Mouse (Mus musculus): ENCODE results near the gene Isoc2a. TPM values are rescaled to one million over a fixed set of nuclear protein-coding genes. Genes with fewer than 3 reads are reported as not detected.

Gene Isoc2a
- polyA plus RNA-seq, 1 experiment: 11.7 TPM

DNA sequence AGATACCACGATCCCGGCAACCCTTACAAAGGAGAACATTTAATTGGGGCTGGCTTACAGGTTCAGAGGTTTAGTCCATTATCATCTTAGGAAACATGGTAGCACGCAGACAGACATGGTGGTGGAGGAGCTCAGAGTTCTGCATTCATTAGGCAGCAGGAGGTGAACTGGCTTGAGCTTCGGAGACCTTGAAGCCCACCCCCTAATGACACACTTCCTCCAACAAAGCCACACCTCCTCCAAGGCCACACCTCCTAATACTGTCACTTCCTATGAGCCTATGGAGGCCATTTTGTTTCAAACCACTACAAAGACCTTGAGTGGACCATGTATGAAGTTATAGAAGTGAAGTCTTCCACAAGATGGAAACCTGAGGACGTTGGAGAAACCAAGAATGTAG, 35.3 kb downstream of the Isoc2a start:
- TF ChIP-seq CTCF (IDR thresholded peaks at IDR 0.05; ENCODE audit: extremely low read depth, insufficient read depth, low read length) (no peak), POLR2A (IDR thresholded peaks at IDR 0.05; ENCODE audit: extremely low read depth, insufficient read depth, low read length) (no peak)
- Histone ChIP-seq H3K4me1 (ENCODE audit: control insufficient read depth, insufficient read depth, low read length) (peaks cover 8% of the 10 kb centered on the region; the same call in 1 of the 2 replicates), H3K27ac (ENCODE audit: insufficient read depth, low read length) (no peak overlapping the region), H3K4me3 (ENCODE audit: insufficient read depth, low read length) (no peak overlapping the region)

DNA sequence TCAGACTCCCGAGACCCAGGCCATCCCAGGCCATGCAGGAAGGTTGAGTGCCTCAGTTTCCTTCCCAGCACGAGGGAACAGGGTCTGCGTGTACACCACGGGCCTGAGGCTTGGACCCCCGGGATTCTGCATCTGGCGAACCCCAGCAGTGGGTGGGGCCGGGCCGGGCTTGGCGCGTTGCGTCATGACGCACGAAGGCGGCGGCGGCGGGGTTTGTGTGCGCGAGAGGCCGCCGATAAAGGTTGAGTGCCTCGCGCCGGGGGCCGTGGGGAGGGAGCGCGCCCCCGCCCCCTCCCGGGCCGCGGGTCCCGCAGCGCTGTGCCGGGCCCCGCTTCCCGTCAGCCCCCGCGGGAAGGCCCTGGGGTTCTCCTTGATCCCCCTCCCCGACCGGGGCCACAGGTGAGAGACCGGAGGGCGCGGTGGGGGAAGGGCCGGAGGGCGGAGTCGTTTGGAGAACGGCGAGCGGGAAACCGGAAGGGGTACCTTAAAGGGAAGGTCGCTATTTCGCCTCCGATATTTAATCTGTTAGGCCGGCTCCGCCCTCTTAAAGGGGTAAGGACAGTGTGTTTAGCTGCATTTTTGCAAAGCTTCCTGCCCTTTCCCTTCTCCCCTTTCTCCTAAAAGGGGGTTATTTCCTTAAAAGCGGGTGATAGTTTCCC, 38.2 kb downstream of the Isoc2a start, which contains the start of gene Zfp628:
Gene Zfp628, plus strand, starts transcription at position 211 of the 659 bp plus-strand sequence.
- Histone ChIP-seq H3K4me3 (ENCODE audit: insufficient read depth, low read length) (peak within 1 kb of the TSS; percentile 84), H3K27ac (ENCODE audit: insufficient read depth, low read length) (peak within 1 kb of the TSS; percentile 88), H3K4me1 (ENCODE audit: control insufficient read depth, insufficient read depth, low read length) (peaks cover 8% of the 10 kb centered on the region; the same call in 1 of the 2 replicates)
- TF ChIP-seq POLR2A (IDR thresholded peaks at IDR 0.05; ENCODE audit: extremely low read depth, insufficient read depth, low read length): peak; percentile 88
- TF ChIP-seq CTCF (IDR thresholded peaks at IDR 0.05; ENCODE audit: extremely low read depth, insufficient read depth, low read length): no peak

DNA sequence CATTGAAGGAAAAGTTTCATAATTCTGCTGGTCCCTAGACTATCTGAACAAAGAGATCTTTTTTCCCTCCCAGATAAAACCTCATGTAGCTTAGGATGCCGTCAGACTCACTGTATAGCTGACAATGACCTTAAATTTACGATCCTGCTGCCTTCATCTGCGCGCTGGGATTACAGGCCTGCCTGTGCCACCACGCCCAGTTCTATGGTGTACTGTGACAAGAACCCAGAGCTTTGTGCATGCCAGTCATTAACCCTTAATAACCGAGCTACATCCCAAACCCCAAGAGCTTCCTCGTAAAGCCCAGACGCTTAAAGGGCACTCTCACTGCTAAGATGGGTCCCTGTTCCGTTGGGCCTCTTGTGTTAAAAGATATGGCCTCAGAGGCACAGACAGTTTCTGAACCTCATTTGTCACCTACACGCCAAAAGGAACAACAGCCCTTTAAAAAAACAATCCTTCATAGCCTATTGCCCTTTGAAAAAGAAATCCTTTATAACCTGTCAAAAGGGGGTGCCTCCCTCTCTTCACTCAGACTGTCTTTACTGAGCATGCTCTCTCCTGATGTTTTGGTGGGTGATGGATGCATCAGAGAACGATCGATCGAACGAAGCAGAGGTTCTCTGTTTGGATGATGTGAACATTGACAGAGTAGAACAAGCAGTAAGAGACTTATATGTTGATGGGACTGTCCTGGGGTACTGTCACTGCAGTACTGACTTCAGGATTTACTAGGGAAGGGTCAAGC, 38.9 kb downstream of the Isoc2a start:
- Histone ChIP-seq H3K27ac (ENCODE audit: insufficient read depth, low read length) (peak overlapping the region; percentile 73), H3K4me3 (ENCODE audit: insufficient read depth, low read length) (peak overlapping the region; percentile 84), H3K4me1 (ENCODE audit: control insufficient read depth, insufficient read depth, low read length) (peaks cover 8% of the 10 kb centered on the region; the same call in 1 of the 2 replicates)
- TF ChIP-seq POLR2A (IDR thresholded peaks at IDR 0.05; ENCODE audit: extremely low read depth, insufficient read depth, low read length) (0 out of 2 replicates have a peak, but pooled peaks have one; percentile 9), CTCF (IDR thresholded peaks at IDR 0.05; ENCODE audit: extremely low read depth, insufficient read depth, low read length) (no peak)

DNA sequence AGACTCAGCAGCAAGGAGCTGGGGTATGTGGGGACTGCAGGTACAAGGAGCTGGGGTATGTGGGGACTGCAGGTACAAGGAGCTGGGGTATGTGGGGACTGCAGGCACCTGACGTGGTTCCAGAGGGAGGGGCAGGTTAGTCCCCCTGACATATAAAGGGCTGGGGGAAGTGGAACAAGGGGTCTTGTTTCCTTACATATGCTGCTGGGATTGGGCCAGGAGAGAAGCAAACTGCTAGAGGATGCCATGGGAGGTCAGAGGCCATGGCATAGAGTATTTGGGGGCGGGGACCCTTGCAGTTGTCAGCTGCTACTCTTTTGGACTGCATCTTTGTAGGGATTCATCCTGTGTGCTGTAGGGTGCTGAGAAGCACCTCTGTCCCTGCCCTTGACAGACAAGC, 40.5 kb downstream of the Isoc2a start:
- H3K27ac ChIP-seq (ENCODE audit: insufficient read depth, low read length): no peak overlapping the region
- H3K4me1 ChIP-seq (ENCODE audit: control insufficient read depth, insufficient read depth, low read length): peaks cover 10% of the 10 kb centered on the region; the same call in 1 of the 2 replicates
- TF ChIP-seq POLR2A (IDR thresholded peaks at IDR 0.05; ENCODE audit: extremely low read depth, insufficient read depth, low read length) (no peak), CTCF (IDR thresholded peaks at IDR 0.05; ENCODE audit: extremely low read depth, insufficient read depth, low read length) (no peak)
- no peak overlapping the region for H3K4me3 ChIP-seq (ENCODE audit: insufficient read depth, low read length)

DNA sequence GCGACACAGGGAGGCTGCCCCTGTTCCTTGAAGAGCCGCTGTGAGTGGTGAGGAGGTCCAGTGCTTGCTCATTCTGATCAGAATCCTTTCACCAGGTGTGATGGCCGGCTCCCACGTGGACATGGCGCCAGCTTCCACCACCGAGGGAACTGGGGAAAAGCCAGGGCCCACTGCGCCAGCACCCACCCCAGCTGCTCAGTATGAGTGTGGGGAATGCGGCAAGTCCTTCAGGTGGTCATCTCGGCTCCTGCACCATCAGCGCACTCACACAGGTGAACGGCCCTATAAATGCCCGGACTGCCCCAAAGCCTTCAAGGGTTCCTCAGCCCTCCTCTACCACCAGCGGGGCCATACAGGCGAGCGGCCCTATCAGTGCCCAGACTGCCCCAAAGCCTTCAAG, 41.7 kb downstream of the Isoc2a start:
- TF ChIP-seq CTCF (IDR thresholded peaks at IDR 0.05; ENCODE audit: extremely low read depth, insufficient read depth, low read length) (no peak), POLR2A (IDR thresholded peaks at IDR 0.05; ENCODE audit: extremely low read depth, insufficient read depth, low read length) (no peak)
- no peak overlapping the region for H3K27ac ChIP-seq (ENCODE audit: insufficient read depth, low read length)
- no peak overlapping the region for H3K4me3 ChIP-seq (ENCODE audit: insufficient read depth, low read length)
- peaks cover 10% of the 10 kb centered on the region; the same call in 1 of the 2 replicates for H3K4me1 ChIP-seq (ENCODE audit: control insufficient read depth, insufficient read depth, low read length)

DNA sequence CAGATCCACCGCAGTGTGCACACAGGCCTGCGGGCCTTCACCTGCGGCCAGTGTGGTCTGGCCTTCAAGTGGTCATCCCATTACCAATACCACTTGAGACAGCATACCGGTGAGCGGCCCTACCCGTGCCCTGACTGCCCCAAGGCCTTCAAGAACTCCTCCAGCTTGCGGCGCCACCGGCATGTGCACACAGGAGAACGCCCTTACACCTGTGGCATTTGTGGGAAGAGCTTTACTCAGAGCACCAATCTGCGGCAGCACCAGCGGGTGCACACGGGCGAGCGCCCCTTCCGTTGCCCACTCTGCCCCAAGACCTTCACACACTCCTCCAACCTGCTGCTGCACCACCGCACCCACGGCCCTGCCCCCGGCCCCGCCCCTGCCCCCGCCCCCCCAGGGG, 42.1 kb downstream of the Isoc2a start:
- no peak for TF ChIP-seq CTCF (IDR thresholded peaks at IDR 0.05; ENCODE audit: extremely low read depth, insufficient read depth, low read length)
- no peak for TF ChIP-seq POLR2A (IDR thresholded peaks at IDR 0.05; ENCODE audit: extremely low read depth, insufficient read depth, low read length)
- Histone ChIP-seq H3K27ac (ENCODE audit: insufficient read depth, low read length) (no peak overlapping the region), H3K4me1 (ENCODE audit: control insufficient read depth, insufficient read depth, low read length) (peaks cover 9% of the 10 kb centered on the region; the same call in 1 of the 2 replicates), H3K4me3 (ENCODE audit: insufficient read depth, low read length) (no peak overlapping the region)

DNA sequence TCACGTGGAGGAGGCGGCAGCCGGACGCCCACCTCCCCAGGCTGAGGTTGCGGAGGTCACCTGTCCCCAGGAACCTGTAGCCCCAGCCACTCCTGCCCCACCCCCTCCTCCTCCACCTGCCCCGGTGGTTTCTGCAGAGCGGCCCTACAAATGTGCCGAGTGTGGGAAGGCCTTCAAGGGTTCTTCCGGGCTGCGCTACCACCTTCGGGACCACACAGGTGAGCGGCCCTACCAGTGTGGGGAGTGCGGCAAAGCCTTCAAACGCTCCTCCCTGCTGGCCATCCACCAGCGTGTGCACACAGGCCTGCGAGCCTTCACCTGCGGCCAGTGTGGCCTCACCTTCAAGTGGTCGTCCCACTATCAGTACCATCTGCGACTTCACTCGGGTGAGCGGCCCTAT, 43.0 kb downstream of the Isoc2a start:
- no peak overlapping the region for H3K27ac ChIP-seq (ENCODE audit: insufficient read depth, low read length)
- H3K4me3 ChIP-seq (ENCODE audit: insufficient read depth, low read length): no peak overlapping the region
- peaks cover 9% of the 10 kb centered on the region; the same call in 1 of the 2 replicates for H3K4me1 ChIP-seq (ENCODE audit: control insufficient read depth, insufficient read depth, low read length)
- no peak for TF ChIP-seq CTCF (IDR thresholded peaks at IDR 0.05; ENCODE audit: extremely low read depth, insufficient read depth, low read length)
- no peak for TF ChIP-seq POLR2A (IDR thresholded peaks at IDR 0.05; ENCODE audit: extremely low read depth, insufficient read depth, low read length)

DNA sequence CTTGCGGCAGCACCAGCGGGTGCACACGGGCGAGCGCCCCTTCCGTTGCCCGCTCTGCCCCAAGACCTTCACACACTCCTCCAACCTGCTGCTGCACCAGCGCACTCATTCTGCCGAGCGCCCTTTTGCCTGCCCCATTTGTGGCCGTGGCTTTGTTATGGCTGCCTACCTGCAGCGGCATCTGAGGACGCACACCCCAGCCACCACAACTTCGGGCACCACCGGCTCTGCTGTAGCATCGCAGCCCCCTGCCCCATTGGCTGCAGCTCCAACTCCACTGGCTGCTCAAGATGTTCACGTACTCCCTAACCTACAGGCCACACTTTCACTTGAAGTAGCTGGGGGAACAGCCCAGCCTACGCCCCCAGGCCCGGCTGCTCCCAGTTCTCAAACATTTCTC, 43.5 kb downstream of the Isoc2a start:
- Histone ChIP-seq H3K4me3 (ENCODE audit: insufficient read depth, low read length) (no peak overlapping the region), H3K4me1 (ENCODE audit: control insufficient read depth, insufficient read depth, low read length) (peaks cover 12% of the 10 kb centered on the region), H3K27ac (ENCODE audit: insufficient read depth, low read length) (no peak overlapping the region)
- TF ChIP-seq CTCF (IDR thresholded peaks at IDR 0.05; ENCODE audit: extremely low read depth, insufficient read depth, low read length): no peak
- TF ChIP-seq POLR2A (IDR thresholded peaks at IDR 0.05; ENCODE audit: extremely low read depth, insufficient read depth, low read length): no peak

DNA sequence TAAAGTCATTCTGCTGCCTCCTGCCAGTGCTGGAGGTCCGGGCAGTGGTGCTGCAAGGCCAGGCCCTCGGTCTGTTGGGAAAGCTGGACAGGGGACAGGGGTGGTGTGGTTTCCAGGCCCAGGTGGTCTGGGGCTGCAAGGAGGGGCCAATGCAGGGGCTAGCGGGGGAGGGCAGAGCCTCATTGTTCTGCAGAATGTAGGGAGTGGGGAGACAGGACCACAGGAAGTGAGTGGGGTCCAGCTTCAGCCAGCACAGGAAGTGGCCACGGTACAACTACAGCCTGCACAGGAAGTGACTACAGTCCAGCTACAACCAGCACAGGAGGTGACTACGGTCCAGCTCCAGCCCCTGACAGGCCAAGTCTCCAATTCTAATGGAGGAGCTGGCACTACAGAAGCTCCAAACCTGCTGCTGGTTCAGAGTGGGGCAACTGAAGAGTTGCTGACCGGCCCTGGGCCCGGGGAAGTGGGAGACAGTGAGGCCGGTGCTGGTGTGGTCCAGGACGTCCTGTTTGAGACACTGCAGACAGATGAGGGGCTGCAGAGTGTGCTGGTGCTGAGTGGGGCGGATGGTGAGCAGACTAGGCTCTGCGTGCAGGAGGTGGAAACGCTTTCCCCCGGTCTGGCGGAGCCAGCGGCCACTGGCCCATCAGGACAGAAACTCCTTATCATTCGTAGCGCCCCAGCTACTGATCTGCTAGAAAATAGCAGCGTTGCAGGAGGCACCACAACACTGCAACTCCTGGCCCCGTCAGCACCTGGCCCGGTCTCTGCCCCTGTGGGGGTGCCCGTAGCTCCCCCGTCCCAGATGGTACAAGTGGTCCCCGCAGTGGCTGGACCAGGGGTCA, 44.2 kb downstream of the Isoc2a start:
- no peak for TF ChIP-seq CTCF (IDR thresholded peaks at IDR 0.05; ENCODE audit: extremely low read depth, insufficient read depth, low read length)
- no peak for TF ChIP-seq POLR2A (IDR thresholded peaks at IDR 0.05; ENCODE audit: extremely low read depth, insufficient read depth, low read length)
- peaks cover 12% of the 10 kb centered on the region for H3K4me1 ChIP-seq (ENCODE audit: control insufficient read depth, insufficient read depth, low read length)
- H3K4me3 ChIP-seq (ENCODE audit: insufficient read depth, low read length): no peak overlapping the region
- peak overlapping the region; percentile 76 for H3K27ac ChIP-seq (ENCODE audit: insufficient read depth, low read length)

Measured in cortical plate, adult 2 months (tissue).